Mouse (Mus musculus): Measurements from ENCODE around the gene Fam222b.

The Fam222b gene

GRCm38 (mm10) chr11:78164924-78165760, 70.7 kb downstream of the Fam222b start, which contains the start of gene Traf4:
Gene Traf4 (minus strand): TSS chr11:78165589.
- DNase-seq (ENCODE audit: low read depth), result peak; percentile 82

- peak; percentile 78 for DNase-seq (ENCODE audit: low read depth)
Observed at GRCm38 (mm10) chr11:78165761-78166109, 71.3 kb downstream of the Fam222b start.

- DNase-seq (ENCODE audit: low read depth), result peak; percentile 61
Observed at GRCm38 (mm10) chr11:78166161-78166560, 71.7 kb downstream of the Fam222b start.

- DNase-seq (ENCODE audit: low read depth), result no peak
Observed at GRCm38 (mm10) chr11:78166640-78167039, 72.2 kb downstream of the Fam222b start.

GRCm38 (mm10) chr11:78167257-78167959, 72.9 kb downstream of the Fam222b start:
- no peak for DNase-seq (ENCODE audit: low read depth)

- DNase-seq (ENCODE audit: low read depth), result no peak
Observed at GRCm38 (mm10) chr11:78168541-78169468, 74.3 kb downstream of the Fam222b start.

GRCm38 (mm10) chr11:78170306-78170705, 75.8 kb downstream of the Fam222b start:
- DNase-seq (ENCODE audit: low read depth), result no peak

- peak; percentile 65 for DNase-seq (ENCODE audit: low read depth)
Observed at GRCm38 (mm10) chr11:78171328-78171727, 76.9 kb downstream of the Fam222b start.

- peak; percentile 57 for DNase-seq (ENCODE audit: low read depth)
Observed at GRCm38 (mm10) chr11:78172034-78172747, 77.7 kb downstream of the Fam222b start.

GRCm38 (mm10) chr11:78172748-78173383, 78.4 kb downstream of the Fam222b start:
- DNase-seq (ENCODE audit: low read depth), result no peak

GRCm38 (mm10) chr11:78174506-78174905, 80.0 kb downstream of the Fam222b start:
- DNase-seq (ENCODE audit: low read depth), result no peak

GRCm38 (mm10) chr11:78175771-78176401, 81.4 kb downstream of the Fam222b start:
- peak; percentile 97 for DNase-seq (ENCODE audit: low read depth)

GRCm38 (mm10) chr11:78176402-78176862, 82.0 kb downstream of the Fam222b start, which contains the start of the genes Nek8 and Tlcd1:
Gene Nek8 (minus strand): TSS chr11:78176675.
Gene Tlcd1 (plus strand): TSS chr11:78176711.
- DNase-seq (ENCODE audit: low read depth), result peak; percentile 95

GRCm38 (mm10) chr11:78176905-78177331, 82.5 kb downstream of the Fam222b start:
- DNase-seq (ENCODE audit: low read depth), result peak; percentile 46

- peak; percentile 86 for DNase-seq (ENCODE audit: low read depth)
Observed at GRCm38 (mm10) chr11:78177437-78177836, 83.0 kb downstream of the Fam222b start.

GRCm38 (mm10) chr11:78177903-78178858, 83.7 kb downstream of the Fam222b start:
- peak; percentile 95 for DNase-seq (ENCODE audit: low read depth)

GRCm38 (mm10) chr11:78178859-78179437, 84.5 kb downstream of the Fam222b start:
- DNase-seq (ENCODE audit: low read depth), result peak; percentile 89

- peak; percentile 58 for DNase-seq (ENCODE audit: low read depth)
Observed at GRCm38 (mm10) chr11:78179438-78179999, 85.1 kb downstream of the Fam222b start.
